Mouse (Mus musculus) midbrain, embryonic 14.5 days (tissue): ENCODE measurements around the gene Gm45716. TPM values are rescaled to one million over a fixed set of nuclear protein-coding genes. Genes with fewer than 3 reads are reported as not detected.

ENCODE experiments used
- ATAC-seq: fragments of 200-750 bp; cut with Nextera tagmentation; 2 replicates; pipeline ENCODE4 v1.8.0; 2017; ENCODE audit warnings: moderate number of reproducible peaks, moderate library complexity; ENCODE audit not compliant: low FRiP score, low TSS enrichment
- DNase-seq: peaks from one replicate; pipeline ENCODE4 v3.0.0-alpha.2; 2015
- H3K27ac ChIP-seq: fragments of 300-500 bp; sonication (generic); replicated peaks from 2 replicates; pipeline ENCODE4 v1.5.1; 2014; ENCODE audit warnings: mild to moderate bottlenecking, low read depth, low read length, moderate library complexity
- H3K27me3 ChIP-seq: fragments of 300-500 bp; sonication (generic); 2 replicates; pipeline ENCODE4 v1.6.1; 2014; ENCODE audit warnings: low read length, control low read depth, mixed read lengths; ENCODE audit not compliant: control insufficient read depth, insufficient read depth
- H3K36me3 ChIP-seq: fragments of 300-500 bp; sonication (generic); 2 replicates; pipeline ENCODE4 v1.6.1; 2014; ENCODE audit warnings: low read length, control low read depth; ENCODE audit not compliant: control insufficient read depth, insufficient read depth
- H3K4me1 ChIP-seq: fragments of 300-500 bp; sonication (generic); 2 replicates; pipeline ENCODE4 v1.6.1; 2014; ENCODE audit warnings: mild to moderate bottlenecking, antibody characterized with exemption, low read length, control low read depth; ENCODE audit not compliant: control insufficient read depth, insufficient read depth
- H3K4me2 ChIP-seq: fragments of 300-500 bp; sonication (generic); 2 replicates; pipeline ENCODE4 v1.6.1; 2014; ENCODE audit warnings: mild to moderate bottlenecking, low read length, moderate library complexity
- H3K4me3 ChIP-seq: fragments of 300-500 bp; sonication (generic); replicated peaks from 2 replicates; pipeline ENCODE4 v1.5.1; 2014; ENCODE audit warnings: low read depth, low read length
- H3K9ac ChIP-seq: fragments of 300-500 bp; sonication (generic); replicated peaks from 2 replicates; pipeline ENCODE4 v1.6.1; 2014; ENCODE audit warnings: mild to moderate bottlenecking, low read length, moderate library complexity
- H3K9me3 ChIP-seq: fragments of 300-500 bp; sonication (generic); 2 replicates; pipeline ENCODE4 v1.6.1; 2016; ENCODE audit warnings: low read length, control low read depth, mixed read lengths; ENCODE audit not compliant: control insufficient read depth
- WGBS: fragments of 180-500 bp; shearing (Covaris S2); extraction: QIAGEN DNeasy Blood & Tissue Kit; methylation state at CpG from one replicate; pipeline ENCODE4 v1.1.7; 2014; 5-methylcytosine and 5-hydroxymethylcytosine counted together
- polyA plus RNA-seq: library from polyadenylated mRNA; unstranded; fragments of >200 nt; fragmentation: Nextera tagmentation; extraction: Ambion mirVana; gene quantifications from 2 replicates; pipeline ENCODE4 v1.2.1, GENCODE M21; 2014

Gm45716 gene
- polyA plus RNA-seq, 1 experiment from 2014 or later, result 29.6 TPM

DNA sequence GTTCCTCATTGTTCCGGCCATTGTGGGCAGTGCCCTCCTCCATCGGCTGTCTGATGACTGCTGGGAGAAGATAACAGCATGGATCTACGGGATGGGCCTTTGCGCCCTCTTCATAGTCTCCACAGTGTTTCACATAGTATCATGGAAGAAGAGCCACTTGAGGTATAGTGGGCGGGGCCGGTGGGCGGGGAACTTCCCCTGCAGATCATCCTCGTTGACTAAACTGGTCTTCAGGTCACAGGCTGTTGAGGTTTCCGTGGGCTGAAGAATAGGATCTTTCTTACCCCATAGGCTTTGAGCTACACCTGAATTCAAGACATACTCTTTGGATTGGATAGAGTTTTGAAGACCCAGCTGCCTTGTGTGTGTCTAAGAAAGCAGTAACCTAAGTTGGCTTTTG lies 72.3 kb downstream of the Gm45716 start:
- Histone ChIP-seq H3K36me3 (peaks cover 60% of the 10 kb centered on the region), H3K4me2 (no peak overlapping the region), H3K9ac (no peak overlapping the region), H3K27me3 (no peaks in the 10 kb centered on the region), H3K27ac (no peak overlapping the region), H3K9me3 (no peaks in the 10 kb centered on the region), H3K4me1 (no peaks in the 10 kb centered on the region), H3K4me3 (no peak overlapping the region)
- ATAC-seq (no peak), DNase-seq (no peak)
- WGBS, result 91% methylated on average over 9 of the region's 9 CpGs

DNA sequence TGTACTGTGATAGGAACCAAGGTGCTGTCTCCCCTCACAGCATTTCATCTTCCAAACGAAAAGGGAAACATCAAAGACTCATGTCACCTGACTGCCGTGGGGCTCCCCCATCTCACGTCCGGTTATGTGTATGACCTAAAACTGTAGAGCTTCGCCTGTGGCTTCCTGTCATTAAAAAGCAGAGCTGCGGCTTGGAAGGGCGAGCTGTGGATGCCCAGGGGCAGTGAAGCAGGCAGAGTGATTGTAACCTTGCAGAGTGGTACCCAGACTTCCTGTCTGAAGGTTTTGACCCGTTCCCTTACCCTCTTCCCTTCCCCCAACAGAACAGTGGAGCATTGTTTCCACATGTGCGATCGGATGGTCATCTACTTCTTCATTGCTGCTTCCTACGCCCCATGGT lies 76.7 kb downstream of the Gm45716 start:
- ATAC-seq (no peak), DNase-seq (no peak)
- Histone ChIP-seq H3K9me3 (no peaks in the 10 kb centered on the region), H3K4me3 (no peak overlapping the region), H3K4me2 (no peak overlapping the region), H3K4me1 (peaks cover 4% of the 10 kb centered on the region), H3K9ac (no peak overlapping the region), H3K27ac (no peak overlapping the region), H3K36me3 (peaks cover 81% of the 10 kb centered on the region), H3K27me3 (no peaks in the 10 kb centered on the region)
- 91% methylated on average over 11 of the region's 11 CpGs for WGBS

DNA sequence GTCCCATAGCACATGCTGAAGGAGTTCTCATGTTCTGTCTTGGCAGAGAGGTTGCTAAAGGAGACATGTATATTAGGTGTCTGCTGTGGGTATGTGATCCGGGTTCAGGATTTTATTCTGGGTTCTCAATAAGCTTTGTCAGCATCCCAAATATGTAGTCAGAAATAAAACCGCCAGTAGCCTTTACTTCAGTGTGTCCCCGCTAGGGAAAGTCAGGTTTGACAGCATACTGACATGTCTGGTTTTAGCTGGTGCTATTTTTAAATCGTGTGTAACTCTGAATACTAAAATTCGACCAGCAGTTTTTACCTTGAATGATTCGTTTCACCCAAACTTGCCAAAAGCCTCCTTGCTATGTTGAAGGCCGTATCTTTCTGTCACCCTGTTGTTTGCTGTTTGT lies 78.1 kb downstream of the Gm45716 start:
- Histone ChIP-seq H3K4me3 (no peak overlapping the region), H3K9me3 (no peaks in the 10 kb centered on the region), H3K27me3 (no peaks in the 10 kb centered on the region), H3K4me2 (no peak overlapping the region), H3K36me3 (peaks cover 75% of the 10 kb centered on the region), H3K27ac (no peak overlapping the region), H3K4me1 (peaks cover 8% of the 10 kb centered on the region), H3K9ac (no peak overlapping the region)
- 91% methylated on average over 7 of the region's 7 CpGs for WGBS
- no peak for DNase-seq
- no peak for ATAC-seq

DNA sequence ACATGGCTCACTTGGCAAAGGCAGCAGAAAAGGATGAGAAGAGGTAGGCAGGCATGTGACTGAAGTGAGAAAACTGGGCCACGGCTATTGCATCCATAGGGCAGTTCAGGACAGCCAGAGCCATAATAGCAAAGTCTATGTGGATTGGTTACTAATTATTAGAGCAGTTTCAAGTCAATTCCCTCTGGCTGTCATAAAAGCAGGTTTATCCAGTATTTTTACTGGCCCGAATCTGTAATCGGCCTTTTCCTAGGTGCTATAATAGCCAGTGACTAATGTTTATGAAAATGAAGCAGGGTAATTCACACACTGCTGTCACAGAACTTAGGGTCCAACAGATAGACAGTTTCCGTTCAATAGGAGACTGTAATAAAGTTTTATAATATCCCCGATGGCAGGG lies 81.5 kb downstream of the Gm45716 start:
- H3K4me2 ChIP-seq, result no peak overlapping the region
- no peaks in the 10 kb centered on the region for H3K27me3 ChIP-seq
- ATAC-seq, result no peak
- H3K9ac ChIP-seq, result no peak overlapping the region
- H3K27ac ChIP-seq, result no peak overlapping the region
- peaks cover 61% of the 10 kb centered on the region for H3K36me3 ChIP-seq
- peaks cover 8% of the 10 kb centered on the region for H3K4me1 ChIP-seq
- WGBS, result 69% methylated on average over 5 of the region's 5 CpGs
- no peak overlapping the region for H3K4me3 ChIP-seq
- H3K9me3 ChIP-seq, result no peaks in the 10 kb centered on the region
- no peak for DNase-seq

DNA sequence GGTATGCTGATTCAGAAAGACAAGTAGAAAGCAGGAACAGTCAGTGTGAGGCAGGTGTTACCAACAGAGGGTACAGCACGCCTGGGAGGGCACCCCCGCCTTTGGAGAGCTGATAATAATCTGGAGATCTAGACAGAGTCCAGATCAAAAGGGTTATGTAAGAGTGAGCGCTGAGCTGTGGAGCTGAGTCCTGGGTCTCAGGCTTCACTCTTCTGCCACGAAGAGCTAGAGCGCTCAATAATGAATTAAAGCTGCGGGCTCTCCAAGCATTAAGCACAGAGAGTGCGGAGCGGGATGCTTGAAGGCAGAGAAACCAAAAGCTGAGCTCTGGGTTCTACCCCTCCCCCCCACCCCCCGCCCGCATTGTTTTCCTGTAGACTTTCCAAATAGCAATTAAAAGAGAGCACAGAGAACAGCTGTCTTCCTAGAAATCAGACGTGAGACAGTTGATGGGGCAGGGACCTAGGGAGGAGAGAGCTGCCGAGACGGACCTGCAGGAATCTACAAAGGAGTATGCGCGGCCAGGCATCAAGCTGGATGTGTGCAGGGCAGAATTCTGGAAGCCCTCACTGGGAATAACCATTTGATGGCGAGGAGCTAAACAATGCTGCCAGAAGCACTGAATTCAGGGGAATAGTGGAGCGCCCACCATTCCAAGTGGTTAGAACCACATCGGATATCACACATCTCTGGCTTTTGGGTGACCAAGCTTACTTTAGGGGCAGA lies 82.1 kb downstream of the Gm45716 start:
- WGBS, result 28% methylated on average over 18 of the region's 18 CpGs
- Histone ChIP-seq H3K9me3 (no peaks in the 10 kb centered on the region), H3K36me3 (peaks cover 55% of the 10 kb centered on the region), H3K27me3 (no peaks in the 10 kb centered on the region), H3K9ac (no peak overlapping the region), H3K4me1 (peaks cover 8% of the 10 kb centered on the region), H3K27ac (no peak overlapping the region), H3K4me3 (no peak overlapping the region), H3K4me2 (peak overlapping the region; percentile 19; the same call in 1 of the 2 replicates)
- DNase-seq (peak; percentile 56), ATAC-seq (no peak)

DNA sequence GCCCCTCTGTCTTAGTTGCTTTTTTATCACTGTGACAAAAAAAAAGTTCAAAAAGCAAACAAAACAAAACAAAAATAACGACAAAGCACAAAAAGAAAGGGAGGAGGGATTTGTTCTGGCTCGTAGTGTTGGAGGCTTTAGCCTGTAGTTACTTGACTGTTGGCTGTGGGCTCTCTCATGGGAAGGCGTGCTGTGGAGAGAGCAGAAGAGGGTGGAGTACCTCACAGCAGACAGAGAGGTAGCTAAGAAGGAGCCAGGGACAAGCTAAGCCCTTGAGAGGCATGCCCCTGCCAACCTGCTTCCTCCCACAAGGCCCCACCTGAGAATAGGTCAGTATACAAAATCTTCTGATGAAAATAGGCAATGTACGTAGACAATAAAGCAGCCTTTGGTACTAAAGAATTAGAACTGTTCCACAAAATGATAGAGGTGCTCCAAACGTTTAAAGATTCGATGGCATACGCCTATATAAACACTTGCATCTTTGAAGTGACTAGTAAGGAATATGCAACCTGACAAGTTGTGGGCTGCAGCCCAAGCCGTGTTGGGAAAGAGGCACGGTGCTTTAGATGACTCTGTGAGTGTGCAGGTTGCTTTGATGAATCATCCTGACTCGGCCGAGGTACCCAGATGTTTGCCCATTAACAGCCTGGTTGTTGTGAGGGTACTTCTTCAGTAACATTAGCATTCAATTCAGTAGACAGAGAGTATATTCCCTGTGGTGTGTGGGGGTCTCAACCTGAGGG lies 82.8 kb downstream of the Gm45716 start:
- H3K27ac ChIP-seq, result no peak overlapping the region
- WGBS, result 86% methylated on average over 11 of the region's 11 CpGs

DNA sequence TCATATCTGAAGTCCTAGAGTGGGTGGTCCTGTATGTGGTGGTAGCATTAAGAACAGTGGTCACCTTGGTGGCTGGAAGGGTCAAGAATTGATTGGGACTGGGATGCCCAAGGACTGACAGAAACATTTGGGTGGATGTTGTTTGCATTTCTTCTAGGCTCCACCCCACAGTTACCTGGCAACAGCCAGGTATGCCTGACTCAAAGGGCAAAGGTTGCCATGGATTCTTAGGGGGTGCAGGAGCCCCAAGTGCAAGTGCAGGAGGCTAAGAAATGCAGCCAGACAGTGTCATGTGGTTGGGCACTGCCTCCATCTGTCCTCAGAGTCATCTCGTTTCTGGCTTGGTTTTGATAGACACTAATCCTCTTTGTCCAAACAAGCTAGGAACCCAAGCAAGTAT lies 86.7 kb downstream of the Gm45716 start:
- Histone ChIP-seq H3K9me3 (no peaks in the 10 kb centered on the region), H3K9ac (no peak overlapping the region), H3K36me3 (peaks cover 40% of the 10 kb centered on the region), H3K4me3 (no peak overlapping the region), H3K4me2 (no peak overlapping the region), H3K27ac (no peak overlapping the region), H3K27me3 (no peaks in the 10 kb centered on the region), H3K4me1 (peaks cover 4% of the 10 kb centered on the region)
- DNase-seq, result no peak
- ATAC-seq, result no peak
- 36% methylated on average over 1 of the region's 1 CpGs for WGBS

More for the DNA sequence above, 82.8 kb downstream of the Gm45716 start:
- ATAC-seq (no peak), DNase-seq (no peak)
- Histone ChIP-seq H3K4me2 (no peak overlapping the region), H3K27me3 (no peaks in the 10 kb centered on the region), H3K9me3 (no peaks in the 10 kb centered on the region), H3K4me3 (no peak overlapping the region), H3K4me1 (peaks cover 8% of the 10 kb centered on the region), H3K9ac (no peak overlapping the region), H3K36me3 (peaks cover 50% of the 10 kb centered on the region)

DNA sequence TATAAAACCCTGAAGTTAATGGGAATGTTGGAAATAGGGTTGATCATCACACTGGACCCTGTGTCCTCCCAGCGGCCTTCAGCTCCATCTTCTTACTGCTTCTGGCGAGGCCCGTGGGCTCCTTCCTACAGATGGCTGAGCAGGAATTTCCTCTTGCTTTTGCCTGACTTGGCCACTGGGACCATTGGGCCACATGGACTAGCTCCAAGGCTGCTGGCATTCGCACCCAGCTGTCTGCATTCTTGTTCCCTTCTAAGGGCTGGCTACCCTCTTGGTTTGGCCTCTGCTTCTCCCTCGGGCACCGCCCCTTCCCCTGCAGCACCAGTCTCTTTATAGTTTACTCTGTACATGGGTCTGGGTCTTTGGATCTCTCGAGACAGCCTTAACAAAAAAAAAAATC lies 88.2 kb downstream of the Gm45716 start:
- Histone ChIP-seq H3K36me3 (peaks cover 35% of the 10 kb centered on the region), H3K4me1 (no peaks in the 10 kb centered on the region), H3K9ac (no peak overlapping the region), H3K27me3 (no peaks in the 10 kb centered on the region), H3K9me3 (no peaks in the 10 kb centered on the region), H3K27ac (no peak overlapping the region), H3K4me2 (no peak overlapping the region), H3K4me3 (no peak overlapping the region)
- ATAC-seq, result no peak
- 89% methylated on average over 7 of the region's 7 CpGs for WGBS
- no peak for DNase-seq

DNA sequence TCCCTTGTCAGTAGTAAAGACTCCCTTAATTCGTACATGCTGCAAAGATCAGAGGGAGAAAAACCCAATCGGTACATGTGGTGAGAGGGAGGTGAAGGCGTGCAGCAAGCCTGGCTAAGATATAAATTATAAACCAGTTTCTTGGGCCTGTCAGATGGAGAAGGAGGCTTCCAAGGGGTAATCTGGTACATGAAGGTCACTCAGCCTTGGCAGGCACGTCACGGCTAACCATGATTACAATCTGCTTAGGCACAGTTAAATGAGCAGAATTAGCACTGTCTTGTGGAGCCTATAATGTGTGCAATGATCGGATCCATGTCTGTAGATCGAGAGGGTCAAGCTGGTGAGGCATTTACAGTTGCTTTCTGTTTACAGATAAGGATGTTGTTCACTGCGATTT lies 88.7 kb downstream of the Gm45716 start:
- no peak for DNase-seq
- Histone ChIP-seq H3K27ac (no peak overlapping the region), H3K27me3 (no peaks in the 10 kb centered on the region), H3K4me1 (no peaks in the 10 kb centered on the region), H3K9ac (no peak overlapping the region), H3K4me2 (no peak overlapping the region), H3K4me3 (no peak overlapping the region), H3K36me3 (peaks cover 34% of the 10 kb centered on the region), H3K9me3 (no peaks in the 10 kb centered on the region)
- WGBS, result 82% methylated on average over 8 of the region's 8 CpGs
- ATAC-seq, result no peak
